Mouse (Mus musculus): Measurements from ENCODE around the gene Slc9a3. TPM values are rescaled to one million over a fixed set of nuclear protein-coding genes. Genes with fewer than 3 reads are reported as not detected.

The Slc9a3 gene
- polyA plus RNA-seq (2012; rRNA removed): not detected in 2 replicates

DNA sequence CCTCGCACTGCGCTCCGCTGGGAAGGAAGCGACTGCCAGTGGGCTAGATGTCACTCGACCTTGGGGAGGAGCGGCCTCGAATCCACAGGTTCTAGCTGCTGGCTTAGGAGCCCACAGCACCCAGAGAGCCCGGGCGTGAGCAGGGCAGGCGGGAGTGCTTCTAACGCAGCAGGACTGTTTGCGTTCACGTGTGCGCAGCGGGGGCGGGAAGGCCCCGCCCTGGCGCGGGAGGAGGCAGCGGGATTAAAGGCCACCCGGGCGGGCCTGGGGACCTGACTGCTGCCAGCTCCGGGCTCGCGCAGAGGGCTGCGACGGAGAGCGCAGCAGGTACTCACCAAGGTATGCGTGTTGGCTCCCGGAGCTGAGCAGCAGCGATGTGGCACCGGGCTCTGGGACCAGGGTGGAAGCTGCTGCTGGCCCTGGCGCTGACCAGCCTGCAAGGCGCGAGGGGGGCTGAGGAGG, at the start of gene Slc9a3:
Gene Slc9a3 (plus strand): TSS at position 317 of the 462 bp plus-strand sequence.

DNA sequence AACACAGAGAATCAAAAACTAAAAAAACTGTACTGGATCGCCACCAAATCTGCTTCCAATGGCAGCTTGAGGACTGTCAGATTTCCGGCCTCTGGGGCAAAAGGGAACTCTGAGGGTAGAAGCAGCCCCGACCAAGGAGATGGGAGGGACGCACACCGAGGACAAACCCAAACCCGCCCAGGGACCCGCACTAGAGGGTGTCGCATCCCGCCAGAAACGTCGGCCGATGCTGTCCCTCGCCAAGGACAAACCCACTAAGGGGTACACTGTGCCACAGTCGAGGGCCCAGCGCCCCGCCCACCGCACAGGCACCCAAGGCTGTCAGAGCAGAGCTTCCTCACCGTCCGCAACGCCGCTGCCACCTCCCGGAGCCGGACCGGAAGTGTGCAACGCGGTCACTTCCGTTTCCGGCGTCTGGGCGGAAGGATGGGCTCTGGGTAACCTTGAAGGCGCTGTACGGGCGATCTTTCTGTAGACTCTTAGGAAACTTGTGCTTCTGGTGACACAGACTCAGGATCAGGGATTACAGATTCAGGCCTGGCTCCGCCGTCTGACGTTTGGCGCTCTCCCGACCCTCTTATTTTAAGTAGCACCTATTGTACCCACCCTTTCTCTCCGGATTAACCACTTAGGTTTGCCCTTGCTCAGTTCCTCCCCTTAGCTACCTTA, 87.2 kb downstream of the Slc9a3 start, which contains the start of gene Exoc3:
Gene Exoc3 (minus strand): TSS at position 416 of the 669 bp plus-strand sequence.

Other genes starting within 250 kb of the Slc9a3 start
- gene Trip13, start 183.7 kb upstream of the Slc9a3 start, polyA plus RNA-seq (2012; rRNA removed): 12.1 and 13.4 TPM in 2 replicates
- 17.8 and 18.6 TPM in 2 replicates for gene Brd9, start 183.6 kb upstream of the Slc9a3 start, polyA plus RNA-seq (2012; rRNA removed)
- gene Zdhhc11, start 157.6 kb upstream of the Slc9a3 start, polyA plus RNA-seq (2012; rRNA removed): not detected in 2 replicates
- gene Tppp, start 112.0 kb upstream of the Slc9a3 start, polyA plus RNA-seq (2012; rRNA removed): 0.27 and 0.30 TPM in 2 replicates
- gene Cep72, start 59.2 kb upstream of the Slc9a3 start, polyA plus RNA-seq (2012; rRNA removed): 5.4 and 6.0 TPM in 2 replicates
- 10.8 and 12.9 TPM in 2 replicates for gene Exoc3, start 87.3 kb downstream of the Slc9a3 start, polyA plus RNA-seq (2012; rRNA removed)
- 0.06 and 0.16 TPM in 2 replicates for gene Ahrr, start 170.9 kb downstream of the Slc9a3 start, polyA plus RNA-seq (2012; rRNA removed)
- 55.3 and 64.9 TPM in 2 replicates for gene Pdcd6, start 196.1 kb downstream of the Slc9a3 start, polyA plus RNA-seq (2012; rRNA removed)
- 78.2 and 88.1 TPM in 2 replicates for gene Sdha, start 228.8 kb downstream of the Slc9a3 start, polyA plus RNA-seq (2012; rRNA removed)
- gene Ccdc127, start 228.9 kb downstream of the Slc9a3 start, polyA plus RNA-seq (2012; rRNA removed): 4.5 and 5.3 TPM in 2 replicates
- gene Lrrc14b, start 242.5 kb downstream of the Slc9a3 start, polyA plus RNA-seq (2012; rRNA removed): 0.02 TPM in 2 replicates

Measured in liver, embryonic 14 days (tissue).